Mouse (Mus musculus) thymus, adult 2 months (tissue): ENCODE data around the gene Oprm1.

Source experiments
- CTCF ChIP-seq: fragments of 200-500 bp; IDR thresholded peaks from 2 replicates; pipeline ENCODE4 v1.5.1; 2012; ENCODE audit warnings: mild to moderate bottlenecking, control low read depth, low read length, moderate library complexity, borderline replicate concordance; ENCODE audit not compliant: control insufficient read depth, poor library complexity, insufficient read depth; ENCODE audit errors: extremely low read depth
- POLR2A ChIP-seq: fragments of 200-500 bp; IDR thresholded peaks from 2 replicates; pipeline ENCODE4 v1.6.1; 2012; ENCODE audit warnings: mild to moderate bottlenecking, low read length, control low read depth, moderate library complexity; ENCODE audit not compliant: control insufficient read depth, poor library complexity, insufficient read depth; ENCODE audit errors: extremely low read depth

DNA sequence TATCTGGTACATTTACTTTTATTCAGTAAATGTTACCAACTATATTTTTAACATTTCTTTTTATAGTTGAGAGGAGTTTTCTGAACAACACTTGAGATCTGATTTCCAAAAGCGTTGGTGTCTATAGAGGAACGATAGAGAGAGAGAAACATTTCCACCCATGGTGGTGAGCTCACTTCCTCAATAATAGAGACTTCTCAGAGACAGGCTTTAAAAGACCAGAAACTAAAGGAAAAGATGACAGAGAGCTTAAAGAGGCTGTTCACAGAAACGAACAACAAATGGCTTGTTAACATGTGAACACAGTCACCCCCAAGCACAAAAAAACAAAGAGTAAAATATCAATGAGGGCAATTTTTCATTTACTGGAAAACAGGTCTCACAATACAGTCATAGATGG lies 291.6 kb downstream of the Oprm1 start:
- TF ChIP-seq CTCF (no peak), POLR2A (no peak)
